Mouse (Mus musculus): ENCODE results near the gene Morn5. TPM values are rescaled to one million over a fixed set of nuclear protein-coding genes. Genes with fewer than 3 reads are reported as not detected.

The Morn5 gene
- polyA plus RNA-seq, 1 experiment from 2014 or later, result 0.62 TPM

DNA sequence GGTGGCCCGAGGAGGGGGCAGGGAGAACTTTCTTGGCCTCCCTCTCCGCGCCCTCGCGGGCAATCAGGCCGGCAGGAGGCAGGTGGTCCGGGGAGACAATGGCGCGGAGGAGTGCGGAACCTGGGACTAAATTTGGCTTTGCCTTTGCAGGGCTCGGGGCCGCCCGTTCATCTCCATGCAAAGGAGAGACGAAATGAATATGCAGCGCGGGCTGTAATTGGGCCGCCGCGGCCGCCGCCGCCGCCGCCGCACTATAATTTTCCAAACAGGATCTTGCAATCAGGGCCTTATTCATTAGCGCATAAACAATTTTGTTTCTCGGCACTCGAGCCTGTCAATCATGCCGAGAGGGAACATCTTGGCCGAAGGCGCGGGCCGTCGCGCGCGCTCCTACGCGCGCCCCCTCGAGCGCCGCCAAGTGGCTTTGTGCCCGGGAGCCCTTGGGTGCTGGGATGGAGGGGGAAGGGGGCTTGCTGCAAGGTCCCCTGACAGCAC is 37.9 kb upstream of the Morn5 start:
- under 1% methylated on average over 44 of the region's 44 CpGs for whole genome bisulfite sequencing
- H3K9ac ChIP-seq (ENCODE audit: low read depth, low read length), result 0 out of 2 replicates have a peak overlapping the region, but pooled peaks have one; percentile 40
- ATAC-seq (replicated peaks; ENCODE audit: low FRiP score, low read depth), result no peak

DNA sequence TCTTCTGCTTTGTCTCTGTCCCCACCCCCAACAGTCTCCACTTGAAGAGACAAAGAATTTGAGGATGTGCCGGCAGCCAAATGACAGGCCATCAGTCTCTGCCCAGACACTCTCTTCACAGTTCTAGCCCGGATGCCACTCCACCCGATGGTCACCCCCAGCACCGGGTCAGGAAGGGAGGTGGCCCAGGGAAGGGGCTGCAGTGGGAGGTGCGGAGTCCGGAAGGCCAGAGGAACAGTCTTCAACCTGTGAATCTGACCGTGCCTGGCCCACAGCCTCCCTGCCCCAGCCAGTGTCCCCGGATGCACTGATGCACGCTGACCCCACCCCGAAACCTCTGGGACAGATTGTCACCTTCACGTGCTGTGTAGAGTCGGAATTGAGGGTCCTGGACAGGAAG is 36.2 kb upstream of the Morn5 start:
- no peak for DNase-seq (ENCODE audit: low spot score)
- Histone ChIP-seq H3K4me1 (replicated peaks; ENCODE audit: insufficient read depth, low read length) (no peaks in the 10 kb centered on the region; the same call in 1 of the 2 replicates), H3K4me2 (ENCODE audit: low read length) (no peak overlapping the region), H3K9me3 (replicated peaks; ENCODE audit: low read length) (no peaks in the 10 kb centered on the region), H3K9ac (ENCODE audit: low read depth, low read length) (no peak overlapping the region), H3K27ac (no peak overlapping the region), H3K27me3 (ENCODE audit: insufficient read depth, low read length) (no peaks in the 10 kb centered on the region), H3K36me3 (ENCODE audit: insufficient read depth, low read length) (no peaks in the 10 kb centered on the region), H3K4me3 (replicated peaks; ENCODE audit: low read depth, low read length) (no peak overlapping the region)
- TF ChIP-seq CTCF (IDR thresholded peaks at IDR 0.05; ENCODE audit: low read depth), result no peak
- ATAC-seq (replicated peaks; ENCODE audit: low FRiP score, low read depth), result no peak; the same call in 1 of the 2 replicates
- WGBS, result 29% methylated on average over 12 of the region's 12 CpGs

More for the DNA sequence above, 37.9 kb upstream of the Morn5 start:
- peak; percentile 19 for DNase-seq (ENCODE audit: low spot score)
- H3K27ac ChIP-seq, result no peak overlapping the region
- TF ChIP-seq CTCF (IDR thresholded peaks at IDR 0.05; ENCODE audit: low read depth), result peak; percentile 25; the same call in 1 of the 2 replicates
- H3K9me3 ChIP-seq (replicated peaks; ENCODE audit: low read length), result no peaks in the 10 kb centered on the region
- peak overlapping the region; percentile 36 for H3K4me3 ChIP-seq (replicated peaks; ENCODE audit: low read depth, low read length)
- H3K27me3 ChIP-seq (ENCODE audit: insufficient read depth, low read length), result no peaks in the 10 kb centered on the region
- H3K4me1 ChIP-seq (replicated peaks; ENCODE audit: insufficient read depth, low read length), result no peaks in the 10 kb centered on the region; the same call in 1 of the 2 replicates
- no peaks in the 10 kb centered on the region for H3K36me3 ChIP-seq (ENCODE audit: insufficient read depth, low read length)
- peak overlapping the region; percentile 82 for H3K4me2 ChIP-seq (ENCODE audit: low read length)

DNA sequence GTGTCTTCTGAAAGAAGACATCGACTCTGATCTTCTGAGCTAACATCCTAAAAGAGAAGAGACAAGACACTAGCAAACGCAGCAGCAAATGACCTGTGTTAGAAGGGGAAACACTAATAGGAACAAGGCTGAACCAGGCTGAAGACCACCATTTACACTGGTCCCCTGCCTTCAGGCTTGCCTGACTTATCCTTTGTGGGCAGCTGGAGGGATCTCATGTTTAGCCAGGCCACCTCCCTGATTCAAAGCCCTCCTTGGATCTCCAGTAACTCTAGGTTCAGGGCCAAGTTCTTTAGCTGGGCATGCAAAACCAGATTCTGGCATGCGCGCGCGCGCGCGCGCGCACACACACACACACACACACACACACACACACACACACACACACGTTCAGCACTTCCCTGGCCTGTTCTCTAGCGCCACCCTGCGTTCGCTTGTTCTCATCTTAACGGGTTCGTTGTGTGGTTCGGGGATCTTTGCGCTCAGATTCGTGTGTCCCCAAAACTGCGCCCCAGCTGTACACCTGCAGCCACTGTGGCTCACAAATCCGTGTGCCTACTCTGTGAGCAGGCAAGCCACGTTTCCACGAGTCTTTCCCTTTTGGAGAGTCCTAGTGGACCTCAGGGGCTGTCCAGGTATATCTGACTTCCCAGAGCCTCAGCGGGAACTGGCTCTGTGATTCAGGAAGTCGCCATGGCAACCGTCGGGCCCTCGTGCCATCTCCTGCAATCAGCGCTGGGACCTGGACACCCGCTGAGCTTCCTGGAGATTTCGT is 27.7 kb upstream of the Morn5 start:
- peak; percentile 79 for DNase-seq (ENCODE audit: low spot score)
- peak; percentile 82 for TF ChIP-seq CTCF (IDR thresholded peaks at IDR 0.05; ENCODE audit: low read depth)
- H3K27me3 ChIP-seq (ENCODE audit: insufficient read depth, low read length), result no peaks in the 10 kb centered on the region
- peak; percentile 83 for ATAC-seq (replicated peaks; ENCODE audit: low FRiP score, low read depth)
- H3K4me1 ChIP-seq (replicated peaks; ENCODE audit: insufficient read depth, low read length), result peaks cover 5% of the 10 kb centered on the region; the same call in 1 of the 2 replicates
- H3K27ac ChIP-seq, result no peak overlapping the region
- no peaks in the 10 kb centered on the region for H3K9me3 ChIP-seq (replicated peaks; ENCODE audit: low read length)
- H3K4me3 ChIP-seq (replicated peaks; ENCODE audit: low read depth, low read length), result peak overlapping the region; percentile 18; the same call in 1 of the 2 replicates
- H3K36me3 ChIP-seq (ENCODE audit: insufficient read depth, low read length), result no peaks in the 10 kb centered on the region
- WGBS, result 12% methylated on average over 32 of the region's 32 CpGs
- H3K4me2 ChIP-seq (ENCODE audit: low read length), result peak overlapping the region; percentile 54
- H3K9ac ChIP-seq (ENCODE audit: low read depth, low read length), result 0 out of 2 replicates have a peak overlapping the region, but pooled peaks have one; percentile 18

DNA sequence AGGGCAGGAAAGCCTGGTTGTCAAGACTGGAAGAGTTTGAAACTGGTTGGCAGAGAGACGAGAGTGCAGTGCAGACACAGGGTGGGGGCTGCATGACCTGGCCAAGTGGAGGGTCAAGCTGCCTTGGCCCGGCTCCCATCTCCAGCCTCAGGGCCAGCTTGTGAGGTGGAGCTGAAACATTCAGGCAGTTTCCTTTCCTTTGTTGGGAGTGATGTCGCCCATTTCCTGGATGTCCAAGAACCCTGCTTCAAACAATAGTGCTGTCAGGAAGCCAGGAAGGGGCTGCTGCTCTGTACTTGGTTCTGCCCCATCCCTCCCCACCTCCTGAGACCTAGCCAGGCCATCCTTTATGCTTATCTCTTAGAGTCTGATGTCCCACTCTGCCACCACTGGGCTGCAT is 26.0 kb upstream of the Morn5 start:
- DNase-seq (ENCODE audit: low spot score) (peak; percentile 66), ATAC-seq (replicated peaks; ENCODE audit: low FRiP score, low read depth) (no peak)
- 56% methylated on average over 3 of the region's 3 CpGs for WGBS

DNA sequence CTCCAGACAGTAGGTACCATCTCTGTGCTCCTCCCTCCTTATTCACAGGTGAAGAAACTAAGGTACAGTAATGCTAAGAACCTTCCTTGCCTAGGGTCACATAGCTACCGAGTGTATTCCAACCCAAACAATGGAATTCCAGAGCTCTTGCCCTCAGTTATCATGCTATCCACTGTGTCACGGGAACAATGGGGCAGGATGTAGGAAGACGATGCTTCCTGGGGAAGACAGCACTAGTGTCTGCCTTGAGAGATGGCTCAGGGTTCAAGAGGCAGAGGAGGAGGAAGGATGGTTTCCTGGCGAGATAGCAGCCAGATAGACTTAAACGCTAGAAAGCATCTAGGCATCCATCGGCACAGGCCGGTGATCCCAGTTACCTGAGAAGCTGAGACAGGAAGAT is 16.4 kb upstream of the Morn5 start:
- ATAC-seq (replicated peaks; ENCODE audit: low FRiP score, low read depth) (no peak), DNase-seq (ENCODE audit: low spot score) (no peak)
- peaks cover 15% of the 10 kb centered on the region for H3K36me3 ChIP-seq (ENCODE audit: insufficient read depth, low read length)
- no peak overlapping the region for H3K4me3 ChIP-seq (replicated peaks; ENCODE audit: low read depth, low read length)
- TF ChIP-seq CTCF (IDR thresholded peaks at IDR 0.05; ENCODE audit: low read depth), result no peak
- H3K9ac ChIP-seq (ENCODE audit: low read depth, low read length), result no peak overlapping the region
- H3K9me3 ChIP-seq (replicated peaks; ENCODE audit: low read length), result no peaks in the 10 kb centered on the region
- WGBS, result 81% methylated on average over 7 of the region's 7 CpGs
- 0 out of 2 replicates have a peak, but pooled peaks cover 6% of the 10 kb centered on the region for H3K4me1 ChIP-seq (replicated peaks; ENCODE audit: insufficient read depth, low read length)
- no peak overlapping the region for H3K27ac ChIP-seq
- H3K4me2 ChIP-seq (ENCODE audit: low read length), result no peak overlapping the region
- H3K27me3 ChIP-seq (ENCODE audit: insufficient read depth, low read length), result no peaks in the 10 kb centered on the region

More for the DNA sequence above, 26.0 kb upstream of the Morn5 start:
- no peaks in the 10 kb centered on the region for H3K27me3 ChIP-seq (ENCODE audit: insufficient read depth, low read length)
- TF ChIP-seq CTCF (IDR thresholded peaks at IDR 0.05; ENCODE audit: low read depth), result no peak
- no peak overlapping the region for H3K27ac ChIP-seq
- no peak overlapping the region for H3K9ac ChIP-seq (ENCODE audit: low read depth, low read length)
- no peak overlapping the region for H3K4me2 ChIP-seq (ENCODE audit: low read length)
- H3K4me1 ChIP-seq (replicated peaks; ENCODE audit: insufficient read depth, low read length), result peaks cover 5% of the 10 kb centered on the region; the same call in 1 of the 2 replicates
- no peak overlapping the region for H3K4me3 ChIP-seq (replicated peaks; ENCODE audit: low read depth, low read length)
- H3K9me3 ChIP-seq (replicated peaks; ENCODE audit: low read length), result no peaks in the 10 kb centered on the region
- H3K36me3 ChIP-seq (ENCODE audit: insufficient read depth, low read length), result no peaks in the 10 kb centered on the region

DNA sequence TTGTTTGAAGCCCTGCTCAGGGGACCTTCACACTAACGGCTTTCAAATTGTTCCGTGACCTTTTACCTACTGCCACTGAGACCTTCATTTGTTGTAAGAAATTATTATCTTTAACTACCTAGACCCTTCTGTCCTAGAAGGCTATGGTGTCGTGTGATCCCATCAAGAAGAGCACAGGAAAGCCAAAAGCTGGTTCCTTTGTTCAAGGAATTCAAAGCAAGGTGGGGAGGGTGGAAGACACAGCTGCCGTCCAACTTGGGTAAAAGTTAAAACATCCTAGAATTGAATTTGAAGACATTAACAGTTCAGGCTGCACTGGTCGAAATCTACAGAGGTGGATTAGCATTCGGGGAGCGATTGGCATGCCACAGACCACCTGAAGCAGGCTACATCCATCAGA is 15.3 kb upstream of the Morn5 start:
- WGBS, result 77% methylated on average over 7 of the region's 7 CpGs

More for the DNA sequence above, 15.3 kb upstream of the Morn5 start:
- Histone ChIP-seq H3K4me1 (replicated peaks; ENCODE audit: insufficient read depth, low read length) (0 out of 2 replicates have a peak, but pooled peaks cover 6% of the 10 kb centered on the region), H3K27ac (no peak overlapping the region), H3K4me2 (ENCODE audit: low read length) (no peak overlapping the region), H3K4me3 (replicated peaks; ENCODE audit: low read depth, low read length) (no peak overlapping the region), H3K9me3 (replicated peaks; ENCODE audit: low read length) (no peaks in the 10 kb centered on the region), H3K27me3 (ENCODE audit: insufficient read depth, low read length) (no peaks in the 10 kb centered on the region), H3K36me3 (ENCODE audit: insufficient read depth, low read length) (peaks cover 20% of the 10 kb centered on the region), H3K9ac (ENCODE audit: low read depth, low read length) (no peak overlapping the region)
- ATAC-seq (replicated peaks; ENCODE audit: low FRiP score, low read depth), result no peak
- no peak for TF ChIP-seq CTCF (IDR thresholded peaks at IDR 0.05; ENCODE audit: low read depth)
- no peak for DNase-seq (ENCODE audit: low spot score)
